Comparison of ENCODE assay signal across 14 mouse cellular contexts in the genomic region with DNA sequence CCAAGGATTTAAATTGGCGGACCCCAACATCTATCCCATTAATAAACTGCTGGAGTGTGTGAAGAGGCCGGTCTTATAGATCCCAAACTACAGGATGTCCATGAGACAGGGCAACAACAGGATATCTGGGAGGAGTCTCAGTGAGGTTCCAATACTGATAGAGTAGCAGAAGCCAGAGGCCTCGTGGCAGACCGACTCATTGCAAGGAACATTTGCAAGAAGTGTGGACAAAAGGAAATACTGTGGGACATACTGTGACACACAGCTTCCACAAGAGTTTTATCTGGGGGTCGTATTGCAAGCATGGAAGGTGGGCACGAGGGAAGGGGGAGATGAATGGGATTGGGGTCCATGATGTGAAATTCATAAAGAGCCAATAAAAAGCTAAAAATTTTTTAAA.
"Had no signal": no experiment of that assay in that cellular context is flagged by ENCODE, and none has a peak within 500 bp of the region (broad histone marks: within the 10 kb centered on the region; RNA-seq: fewer than 3 reads in every experiment).

No protein-coding gene starts in this region.

- H3K27ac ChIP-seq: kidney, embryonic 15.5 days; limb, embryonic 12.5 days; liver, embryonic 13.5 days; midbrain, embryonic 15.5 days; neural tube, embryonic 13.5 days had no signal

- H3K9ac ChIP-seq: kidney, embryonic 15.5 days; limb, embryonic 12.5 days; liver, embryonic 13.5 days; liver, postnatal 0 days; midbrain, embryonic 15.5 days; neural tube, embryonic 13.5 days had no signal

- H3K36me3 ChIP-seq: liver, embryonic 13.5 days; midbrain, embryonic 15.5 days; neural tube, embryonic 13.5 days had no signal

- H3K4me3 ChIP-seq: kidney, embryonic 15.5 days; limb, embryonic 12.5 days; liver, embryonic 13.5 days; midbrain, embryonic 15.5 days; neural tube, embryonic 13.5 days had no signal

- ATAC-seq: inflammation-experienced regulatory T-cells, adult 6 months; liver, postnatal 0 days; midbrain, embryonic 15.5 days had no signal

- H3K9me3 ChIP-seq: kidney, embryonic 15.5 days; limb, embryonic 12.5 days; liver, embryonic 13.5 days; midbrain, embryonic 15.5 days; neural tube, embryonic 13.5 days had no signal

- H3K4me2 ChIP-seq: kidney, embryonic 15.5 days; limb, embryonic 12.5 days; liver, embryonic 13.5 days; midbrain, embryonic 15.5 days; neural tube, embryonic 13.5 days had no signal

- DNase-seq: kidney, adult 18-20 months; liver; liver, embryonic 13.5 days; liver, postnatal 0 days; retina, postnatal 1 day; right cerebral cortex, postnatal 4 days; spleen, adult 18-20 months; thymus, adult 18-20 months; thymus, postnatal 14 days had no signal

- H3K4me1 ChIP-seq: kidney, embryonic 15.5 days; limb, embryonic 12.5 days; liver, embryonic 13.5 days; midbrain, embryonic 15.5 days; neural tube, embryonic 13.5 days had no signal

- H3K27me3 ChIP-seq: kidney, embryonic 15.5 days; limb, embryonic 12.5 days; liver, embryonic 13.5 days; midbrain, embryonic 15.5 days; neural tube, embryonic 13.5 days had no signal
